Mouse (Mus musculus) E14TG2a.4 (cell line): ENCODE results near the gene 4933425L06Rik.

Experiments used
- CTCF ChIP-seq: conservative IDR thresholded peaks from 2 replicates; pipeline ENCODE4 v1.5.1; 2014; ENCODE audit warnings: low read length
- POU5F1 ChIP-seq: IDR thresholded peaks from 2 replicates; pipeline ENCODE4 v1.6.1; 2014; ENCODE audit warnings: low read length, borderline replicate concordance

DNA sequence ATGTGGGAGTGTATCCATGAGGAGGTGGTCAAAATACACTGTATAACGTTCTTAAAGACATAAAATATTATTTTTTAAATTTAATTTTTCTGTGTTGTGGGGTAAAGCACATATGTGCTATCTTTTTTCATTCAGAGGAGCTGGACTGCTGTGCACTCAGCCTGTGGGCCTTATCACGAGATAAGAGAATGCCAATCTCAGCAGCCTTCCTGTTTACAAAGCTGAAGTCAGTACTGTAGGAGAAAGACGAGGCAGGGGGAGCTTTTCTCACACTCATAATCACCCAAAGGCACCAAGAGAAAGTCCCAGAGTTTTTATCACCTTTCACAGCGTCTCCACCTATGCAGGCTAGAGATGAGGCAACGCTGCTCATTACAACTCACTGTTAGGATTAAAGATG, 52.5 kb downstream of the 4933425L06Rik start:
- no peak for TF ChIP-seq CTCF
- TF ChIP-seq POU5F1 = no peak
